Mouse (Mus musculus) bone marrow, adult 2 months (tissue): ENCODE measurements around the gene AC140267.1.

ENCODE experiments used
- CTCF ChIP-seq: fragments of 200-500 bp; IDR thresholded peaks from 2 replicates; pipeline ENCODE4 v1.5.1; 2011; ENCODE audit warnings: low read length, control low read depth; ENCODE audit not compliant: control insufficient read depth, insufficient read depth
- POLR2A ChIP-seq: fragments of 200-500 bp; IDR thresholded peaks from 2 replicates; pipeline ENCODE4 v1.6.1; 2011; ENCODE audit warnings: low read depth, mild to moderate bottlenecking, control low read depth, low read length, borderline replicate concordance; ENCODE audit not compliant: control insufficient read depth

- no peak for TF ChIP-seq POLR2A
- TF ChIP-seq CTCF = no peak
These were observed 7.4 kb upstream of the AC140267.1 start for GRCm38 (mm10) chr15:80228071-80228800.
